Mouse (Mus musculus): ENCODE measurements around the gene Wdr26. TPM values are rescaled to one million over a fixed set of nuclear protein-coding genes. Genes with fewer than 3 reads are reported as not detected.

Wdr26 gene
- total RNA-seq, 1 experiment = 59.9 TPM

- no peak for DNase-seq (ENCODE audit: low read depth, low spot score)
- in situ Hi-C loops (cut with MboI; ENCODE audit: low sequenced_read_pairs in 2 of 2, unreplicated experiment in 2 of 2) = no loop called here
- TF ChIP-seq CHD2 (IDR thresholded peaks at IDR 0.05; ENCODE audit: low read depth, low read length) = no peak
- no peak for TF ChIP-seq ZC3H11A (IDR thresholded peaks at IDR 0.05; ENCODE audit: borderline replicate concordance, low read depth, low read length)
- TF ChIP-seq HCFC1 (IDR thresholded peaks at IDR 0.05; ENCODE audit: borderline replicate concordance, insufficient read depth, low read length) = no peak
- no peak for TF ChIP-seq MAFK (IDR thresholded peaks at IDR 0.05; ENCODE audit: insufficient read depth, low read depth, low read length)
- no peak for TF ChIP-seq ZNF384 (IDR thresholded peaks at IDR 0.05; ENCODE audit: low read depth, low read length)
Measured at GRCm38 (mm10) chr1:181249537-181249936, 37.7 kb upstream of the Wdr26 start.

GRCm38 (mm10) chr1:181247175-181247574, 35.4 kb upstream of the Wdr26 start:
- in situ Hi-C loops (cut with MboI; ENCODE audit: low sequenced_read_pairs in 2 of 2, unreplicated experiment in 2 of 2) = no loop called here
- Histone ChIP-seq H3K4me3 (ENCODE audit: insufficient read depth in 1 of 2, low read depth in 1 of 2, low read length in 2 of 2, poor library complexity in 1 of 2, severe bottlenecking in 1 of 2) (no peak overlapping the region), H3K27ac (ENCODE audit: insufficient read depth, low read depth, low read length, poor library complexity, severe bottlenecking) (no peak overlapping the region), H3K4me1 (ENCODE audit: control insufficient read depth in 2 of 2, insufficient read depth in 2 of 2, low read length in 2 of 2, poor library complexity in 1 of 2) (peaks cover 0 to 5% of the 10 kb centered on the region in 2 experiments; a peak in 1 of 4 replicates), H3K9me3 (ENCODE audit: control insufficient read depth, insufficient read depth, low read depth, low read length) (no peaks in the 10 kb centered on the region), H3K9ac (ENCODE audit: insufficient read depth, low read depth, low read length, poor library complexity, severe bottlenecking) (no peak overlapping the region), H3K36me3 (ENCODE audit: control insufficient read depth, insufficient read depth, low read length, poor library complexity, severe bottlenecking) (no peaks in the 10 kb centered on the region)
- TF ChIP-seq ZC3H11A (IDR thresholded peaks at IDR 0.05; ENCODE audit: borderline replicate concordance, low read depth, low read length) (no peak), CHD2 (IDR thresholded peaks at IDR 0.05; ENCODE audit: low read depth, low read length) (no peak), ZNF384 (IDR thresholded peaks at IDR 0.05; ENCODE audit: low read depth, low read length) (no peak), HCFC1 (IDR thresholded peaks at IDR 0.05; ENCODE audit: borderline replicate concordance, insufficient read depth, low read length) (no peak), MAFK (IDR thresholded peaks at IDR 0.05; ENCODE audit: insufficient read depth, low read depth, low read length) (no peak)
- DNase-seq (ENCODE audit: low read depth, low spot score) = no peak

More at GRCm38 (mm10) chr1:181249537-181249936, 37.7 kb upstream of the Wdr26 start:
- Histone ChIP-seq H3K9ac (ENCODE audit: insufficient read depth, low read depth, low read length, poor library complexity, severe bottlenecking) (no peak overlapping the region), H3K27ac (ENCODE audit: insufficient read depth, low read depth, low read length, poor library complexity, severe bottlenecking) (no peak overlapping the region), H3K4me3 (ENCODE audit: insufficient read depth in 1 of 2, low read depth in 1 of 2, low read length in 2 of 2, poor library complexity in 1 of 2, severe bottlenecking in 1 of 2) (no peak overlapping the region), H3K4me1 (ENCODE audit: control insufficient read depth in 2 of 2, insufficient read depth in 2 of 2, low read length in 2 of 2, poor library complexity in 1 of 2) (peaks cover 0 to 7% of the 10 kb centered on the region in 2 experiments; a peak in 1 of 4 replicates), H3K9me3 (ENCODE audit: control insufficient read depth, insufficient read depth, low read depth, low read length) (no peaks in the 10 kb centered on the region), H3K36me3 (ENCODE audit: control insufficient read depth, insufficient read depth, low read length, poor library complexity, severe bottlenecking) (no peaks in the 10 kb centered on the region)

- TF ChIP-seq HCFC1 (IDR thresholded peaks at IDR 0.05; ENCODE audit: borderline replicate concordance, insufficient read depth, low read length) (no peak), ZNF384 (IDR thresholded peaks at IDR 0.05; ENCODE audit: low read depth, low read length) (no peak), ZC3H11A (IDR thresholded peaks at IDR 0.05; ENCODE audit: borderline replicate concordance, low read depth, low read length) (no peak)
- H3K4me1 ChIP-seq (ENCODE audit: control insufficient read depth in 2 of 2, insufficient read depth in 2 of 2, low read length in 2 of 2, poor library complexity in 1 of 2) = peaks cover 0 to 5% of the 10 kb centered on the region in 2 experiments; a peak in 1 of 4 replicates
- H3K4me3 ChIP-seq (ENCODE audit: insufficient read depth in 1 of 2, low read depth in 1 of 2, low read length in 2 of 2, poor library complexity in 1 of 2, severe bottlenecking in 1 of 2) = no peak overlapping the region
- no peaks in the 10 kb centered on the region for H3K9me3 ChIP-seq (ENCODE audit: control insufficient read depth, insufficient read depth, low read depth, low read length)
- H3K9ac ChIP-seq (ENCODE audit: insufficient read depth, low read depth, low read length, poor library complexity, severe bottlenecking) = no peak overlapping the region
- in situ Hi-C loops (cut with MboI; ENCODE audit: low sequenced_read_pairs in 2 of 2, unreplicated experiment in 2 of 2) = no loop called here
- no peaks in the 10 kb centered on the region for H3K36me3 ChIP-seq (ENCODE audit: control insufficient read depth, insufficient read depth, low read length, poor library complexity, severe bottlenecking)
- DNase-seq (ENCODE audit: low read depth, low spot score) = no peak
- no peak overlapping the region for H3K27ac ChIP-seq (ENCODE audit: insufficient read depth, low read depth, low read length, poor library complexity, severe bottlenecking)
Measured at GRCm38 (mm10) chr1:181246487-181247138, 34.8 kb upstream of the Wdr26 start.

GRCm38 (mm10) chr1:181245554-181246486, 34.0 kb upstream of the Wdr26 start:
- H3K9ac ChIP-seq (ENCODE audit: insufficient read depth, low read depth, low read length, poor library complexity, severe bottlenecking) = no peak overlapping the region
- H3K27ac ChIP-seq (ENCODE audit: insufficient read depth, low read depth, low read length, poor library complexity, severe bottlenecking) = no peak overlapping the region
- H3K36me3 ChIP-seq (ENCODE audit: control insufficient read depth, insufficient read depth, low read length, poor library complexity, severe bottlenecking) = no peaks in the 10 kb centered on the region
- H3K4me1 ChIP-seq (ENCODE audit: control insufficient read depth in 2 of 2, insufficient read depth in 2 of 2, low read length in 2 of 2, poor library complexity in 1 of 2) = peaks cover 0 to 5% of the 10 kb centered on the region in 2 experiments; a peak in 1 of 4 replicates
- H3K4me3 ChIP-seq (ENCODE audit: insufficient read depth in 1 of 2, low read depth in 1 of 2, low read length in 2 of 2, poor library complexity in 1 of 2, severe bottlenecking in 1 of 2) = no peak overlapping the region
- no peak for DNase-seq (ENCODE audit: low read depth, low spot score)
- in situ Hi-C loops (cut with MboI; ENCODE audit: low sequenced_read_pairs in 2 of 2, unreplicated experiment in 2 of 2) = no loop called here
- TF ChIP-seq ZC3H11A (IDR thresholded peaks at IDR 0.05; ENCODE audit: borderline replicate concordance, low read depth, low read length) (no peak), ZNF384 (IDR thresholded peaks at IDR 0.05; ENCODE audit: low read depth, low read length) (no peak), HCFC1 (IDR thresholded peaks at IDR 0.05; ENCODE audit: borderline replicate concordance, insufficient read depth, low read length) (no peak), CHD2 (IDR thresholded peaks at IDR 0.05; ENCODE audit: low read depth, low read length) (no peak), MAFK (IDR thresholded peaks at IDR 0.05; ENCODE audit: insufficient read depth, low read depth, low read length) (no peak)
- no peaks in the 10 kb centered on the region for H3K9me3 ChIP-seq (ENCODE audit: control insufficient read depth, insufficient read depth, low read depth, low read length)
